Mouse (Mus musculus) right cerebral cortex, adult 18-20 months (tissue): Measurements from ENCODE around the gene Fam219b.
A peak's percentile ranks its signal among the peaks of the same experiment; 100 is the strongest.

ENCODE experiments used
- DNase-seq: peaks from one replicate; pipeline ENCODE4 v3.0.0; 2022; ENCODE audit warnings: mixed read lengths

Gene Fam219b

DNA sequence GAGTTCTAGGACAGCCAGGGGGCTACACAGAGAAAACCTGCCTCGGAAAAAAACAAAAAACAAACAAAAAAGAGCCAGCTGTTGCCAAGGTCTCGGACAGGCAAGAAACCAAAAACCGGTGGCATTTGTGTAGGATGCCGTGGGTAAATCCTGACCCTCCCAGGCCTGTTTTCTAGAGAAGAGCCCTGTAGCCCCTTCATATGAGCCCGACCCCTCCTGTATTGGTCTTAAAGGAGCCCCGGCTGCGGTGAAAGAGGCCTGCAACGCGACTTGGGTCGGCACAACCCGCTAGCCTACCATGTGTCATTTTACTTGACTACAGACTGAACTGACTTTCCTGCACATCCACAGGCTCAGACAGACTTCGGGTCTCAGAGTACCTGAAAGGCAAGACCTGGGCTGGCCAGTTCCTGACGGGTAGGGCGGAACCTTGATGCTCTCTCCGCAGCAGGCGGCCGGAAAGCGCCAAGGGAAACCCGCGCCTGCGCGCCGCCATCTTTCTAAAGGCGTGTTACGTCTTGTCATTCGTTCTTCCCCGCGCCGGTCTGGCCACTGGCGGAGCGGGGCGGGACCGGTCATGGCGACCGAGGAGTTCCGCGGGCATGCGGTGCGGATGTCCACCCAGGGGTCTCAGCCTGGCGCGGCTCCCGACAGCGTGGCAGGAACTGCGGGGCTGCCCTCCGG is at the start of gene Fam219b:
Fam219b (plus strand) TSS at position 485 of the 684 bp plus-strand sequence.
- peak; percentile 94 for DNase-seq

DNA sequence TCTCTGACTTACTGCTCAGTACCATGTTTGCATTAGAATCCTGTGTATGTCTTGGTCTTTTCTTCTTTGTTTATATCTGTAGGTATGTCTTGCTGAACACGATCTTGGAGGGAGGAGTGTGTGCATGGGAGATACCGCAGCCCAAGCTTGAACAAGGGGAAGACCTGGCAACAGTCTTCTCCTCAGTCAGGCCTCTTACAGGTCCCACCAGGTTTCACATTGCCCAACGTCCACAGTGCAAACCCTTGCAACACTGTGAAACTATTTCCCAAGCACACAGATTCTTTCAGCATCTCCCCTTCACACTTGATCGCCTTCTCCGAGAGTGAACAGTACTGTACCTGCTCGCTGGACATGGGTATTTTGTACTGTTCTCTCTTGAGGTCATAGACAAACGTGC is 49.5 kb upstream of the Fam219b start:
- no peak for DNase-seq

DNA sequence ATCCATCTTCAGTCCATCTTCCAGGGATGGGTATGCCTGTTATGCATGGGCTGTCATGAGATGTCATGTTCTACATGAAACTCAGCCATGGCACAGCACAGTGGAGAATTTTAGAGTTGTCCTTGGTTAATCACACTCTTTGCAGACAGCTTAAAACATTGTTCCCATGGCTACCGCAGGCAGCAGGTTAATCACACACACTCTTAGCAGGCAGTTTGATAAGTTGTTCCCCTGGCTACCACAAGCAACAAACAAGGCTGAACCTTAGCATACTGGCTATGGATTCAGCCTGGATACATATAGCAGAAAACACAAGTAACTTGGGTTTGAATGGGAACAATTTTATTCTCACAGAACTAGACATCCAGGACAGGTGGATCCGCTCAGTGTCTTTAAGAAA is 43.8 kb upstream of the Fam219b start:
- no peak for DNase-seq

DNA sequence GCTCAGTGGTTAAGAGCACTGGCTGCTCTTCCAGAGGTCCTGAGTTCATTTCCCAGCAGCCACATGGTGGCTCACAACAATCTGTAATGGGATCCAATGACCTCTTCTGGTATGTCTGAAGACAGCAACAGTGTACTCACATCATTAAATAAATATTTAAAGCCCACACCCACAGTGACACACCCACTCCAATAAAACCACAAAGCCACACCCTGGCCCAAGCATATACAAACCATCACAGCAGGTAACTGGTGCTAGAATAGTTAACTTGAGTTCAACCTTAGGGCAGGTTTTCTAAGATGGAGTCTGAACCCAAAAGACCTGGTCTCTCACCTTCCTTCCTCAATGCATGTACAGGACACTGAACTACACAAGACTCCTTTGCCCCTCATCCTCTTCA is 42.4 kb upstream of the Fam219b start:
- DNase-seq, result no peak

DNA sequence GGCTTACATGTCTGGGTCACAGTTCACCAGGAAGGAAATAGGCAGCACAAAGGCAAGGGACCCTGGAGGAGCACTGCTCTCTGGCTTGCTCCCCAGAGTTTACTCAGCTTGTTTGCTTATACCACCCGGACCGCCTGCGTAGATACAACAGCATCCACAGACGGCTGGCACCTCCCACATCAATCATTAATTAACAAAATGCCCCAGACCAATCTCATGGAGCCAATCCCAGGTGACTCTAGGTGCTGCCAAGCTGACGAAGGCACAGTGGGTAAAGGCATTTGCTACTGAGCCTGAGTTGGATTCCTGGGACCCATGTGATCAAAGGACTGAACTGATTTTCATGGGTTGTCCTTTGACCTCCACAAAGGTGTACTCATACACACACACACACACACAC is 40.1 kb upstream of the Fam219b start:
- no peak for DNase-seq

DNA sequence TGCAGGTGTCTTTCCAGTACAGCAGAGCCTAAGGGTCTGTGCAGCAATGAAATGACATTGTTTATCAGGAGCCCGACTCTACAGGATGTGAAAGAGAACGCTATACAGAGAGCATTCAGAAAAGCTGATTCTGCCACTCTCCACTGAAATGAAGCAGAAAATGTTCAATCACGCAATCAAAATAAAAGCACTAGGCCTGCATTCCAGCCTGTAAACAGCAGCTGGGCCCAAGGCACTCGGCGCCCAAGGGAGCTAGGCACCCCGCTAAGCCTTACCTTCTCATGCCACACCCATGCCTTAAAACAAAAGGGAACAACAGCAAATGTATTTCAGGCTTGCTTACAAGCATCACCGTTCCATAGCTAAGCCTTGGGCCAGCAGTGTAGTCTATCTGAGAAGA is 38.8 kb upstream of the Fam219b start:
- DNase-seq, result no peak

DNA sequence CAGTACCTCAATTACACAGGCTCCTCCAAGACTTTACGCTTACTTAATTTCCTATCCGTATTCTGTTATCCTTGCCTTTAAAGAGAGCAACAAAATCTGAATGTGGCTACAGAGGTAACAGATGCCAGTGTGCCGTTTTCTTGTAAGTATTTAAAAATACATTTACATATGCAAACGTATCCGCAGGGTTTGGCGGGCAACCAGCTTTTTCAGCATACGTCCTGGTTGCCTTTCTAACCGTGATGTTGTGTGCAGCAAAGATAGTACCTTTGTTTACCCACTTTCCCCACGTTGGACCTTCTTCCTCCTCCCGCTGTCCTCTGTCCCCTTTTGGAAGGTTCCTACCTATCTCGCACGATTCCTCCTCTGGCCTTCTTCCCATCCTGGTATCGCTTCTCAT is 35.9 kb upstream of the Fam219b start:
- DNase-seq, result peak; percentile 39

DNA sequence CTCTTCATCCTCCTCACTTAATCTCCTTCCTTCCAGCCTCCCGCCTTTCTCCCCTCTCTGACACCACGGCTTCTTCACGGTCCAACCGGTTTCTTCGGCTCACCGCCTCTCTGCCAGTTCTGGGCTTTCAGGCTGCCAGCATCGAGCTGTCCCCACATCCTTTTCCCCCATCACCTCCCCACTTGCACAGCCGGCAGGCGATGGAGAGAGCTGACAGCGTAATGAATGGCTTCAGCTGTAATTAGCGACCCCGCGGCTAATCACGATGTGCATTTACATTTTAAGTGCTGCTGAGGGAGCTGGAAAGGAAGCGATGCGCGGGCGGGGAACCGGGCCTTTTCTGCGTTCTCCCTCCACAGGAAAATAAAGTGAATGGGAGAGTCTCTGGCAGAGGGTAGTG is 35.5 kb upstream of the Fam219b start:
- DNase-seq, result peak; percentile 71

DNA sequence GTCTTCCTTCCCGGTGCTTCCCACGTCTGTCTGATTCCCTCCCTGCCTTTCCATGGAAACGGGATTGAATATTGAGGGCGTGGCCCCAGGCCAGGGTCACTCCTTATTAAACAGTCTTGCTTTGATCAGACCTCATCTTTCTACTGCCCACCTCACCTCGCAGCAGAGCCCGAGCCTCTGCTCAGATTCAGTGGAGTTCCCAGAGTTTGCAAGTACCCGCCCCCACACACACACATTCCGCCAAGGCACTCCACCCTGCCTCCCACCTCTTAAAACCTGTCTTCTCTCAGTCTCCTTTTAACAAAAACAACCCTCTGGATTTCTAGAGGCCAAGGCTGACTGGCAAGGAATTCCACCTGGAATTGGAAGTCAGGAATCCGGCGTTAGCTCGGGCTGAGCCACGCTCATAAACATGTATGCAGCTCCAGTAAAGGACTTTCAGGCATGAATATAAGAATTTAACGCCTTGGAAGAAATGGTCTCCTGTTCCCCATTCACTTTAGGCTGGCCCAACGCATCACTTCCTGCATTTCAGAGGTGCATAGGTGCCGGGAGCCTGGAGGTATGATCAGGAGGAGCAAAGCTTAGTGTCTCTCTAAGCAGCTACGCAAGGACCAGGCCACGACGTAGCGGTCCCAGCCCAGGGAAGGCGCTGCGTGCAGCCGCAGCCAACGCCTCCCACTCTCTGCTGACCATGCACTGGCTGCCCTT is 34.3 kb upstream of the Fam219b start:
- peak; percentile 47 for DNase-seq

DNA sequence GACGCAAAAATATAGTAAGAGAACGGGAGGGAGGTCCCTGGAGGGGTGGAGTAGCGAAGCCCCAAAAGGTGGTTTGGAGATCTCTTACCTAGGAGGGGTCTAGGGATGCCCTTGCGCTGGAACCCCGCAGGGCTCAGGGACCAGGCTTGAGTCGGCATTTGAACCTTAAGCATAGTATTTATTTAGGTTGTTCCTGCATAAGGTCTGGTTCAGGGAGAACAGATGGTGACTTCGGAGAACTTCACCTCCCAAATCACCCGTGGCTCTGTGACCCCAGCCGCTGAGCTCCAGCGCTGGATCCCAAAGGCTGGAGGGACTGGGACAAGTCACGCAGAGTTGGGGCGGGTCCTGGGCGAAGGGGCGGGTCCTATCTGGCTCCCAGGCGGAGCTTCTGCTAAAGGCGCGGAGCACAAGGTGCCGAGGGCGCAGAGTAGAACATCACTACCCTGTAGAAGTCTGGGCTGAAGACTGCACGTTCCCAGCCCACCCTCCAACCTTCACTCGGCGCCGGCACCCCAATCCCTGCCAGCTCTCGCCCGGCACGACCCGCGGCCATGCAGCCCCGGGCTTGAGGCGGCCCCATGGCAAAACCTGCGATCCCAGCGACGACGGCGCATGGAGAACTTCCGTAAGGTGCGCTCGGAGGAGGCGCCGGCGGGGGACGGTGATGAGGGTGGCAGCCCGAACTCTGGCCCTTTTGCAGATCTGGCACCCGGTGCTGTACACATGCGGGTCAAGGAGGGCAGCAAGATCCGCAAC is 33.5 kb upstream of the Fam219b start, which contains the start of gene Rpp25:
Rpp25 (plus strand) TSS at position 405 of the 759 bp plus-strand sequence.
- DNase-seq, result peak; percentile 79

DNA sequence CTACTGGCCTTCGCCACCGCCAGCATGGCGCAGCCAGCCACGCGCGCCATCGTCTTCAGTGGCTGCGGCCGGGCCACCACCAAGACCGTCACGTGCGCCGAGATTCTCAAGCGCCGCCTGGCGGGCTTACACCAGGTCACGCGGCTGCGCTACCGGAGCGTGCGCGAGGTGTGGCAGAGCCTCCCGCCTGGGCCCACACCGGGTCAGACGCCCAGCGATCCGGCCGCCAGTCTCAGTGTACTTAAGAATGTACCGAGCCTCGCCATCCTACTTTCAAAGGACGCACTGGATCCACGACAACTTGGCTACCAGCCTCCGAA is 33.0 kb upstream of the Fam219b start:
- peak; percentile 65 for DNase-seq

DNA sequence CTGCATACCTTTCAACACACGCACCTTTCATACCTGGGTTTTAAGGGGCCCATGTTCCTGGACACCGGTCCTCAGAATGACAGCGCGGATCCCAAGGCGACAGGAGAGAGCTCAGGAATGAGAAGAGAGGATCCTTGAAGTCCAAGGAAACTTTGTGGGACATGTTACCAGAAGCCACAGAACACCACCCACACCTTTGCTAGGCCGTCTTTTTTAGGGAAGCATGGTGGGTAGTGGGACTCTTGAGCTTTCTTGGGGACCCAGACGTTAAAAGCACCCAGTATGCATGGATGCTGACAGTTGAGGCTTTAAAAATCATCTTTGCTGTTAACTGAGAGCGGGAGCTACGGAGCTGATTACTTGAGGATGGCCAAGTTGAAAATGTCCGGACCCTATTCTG is 32.4 kb upstream of the Fam219b start:
- DNase-seq, result no peak

DNA sequence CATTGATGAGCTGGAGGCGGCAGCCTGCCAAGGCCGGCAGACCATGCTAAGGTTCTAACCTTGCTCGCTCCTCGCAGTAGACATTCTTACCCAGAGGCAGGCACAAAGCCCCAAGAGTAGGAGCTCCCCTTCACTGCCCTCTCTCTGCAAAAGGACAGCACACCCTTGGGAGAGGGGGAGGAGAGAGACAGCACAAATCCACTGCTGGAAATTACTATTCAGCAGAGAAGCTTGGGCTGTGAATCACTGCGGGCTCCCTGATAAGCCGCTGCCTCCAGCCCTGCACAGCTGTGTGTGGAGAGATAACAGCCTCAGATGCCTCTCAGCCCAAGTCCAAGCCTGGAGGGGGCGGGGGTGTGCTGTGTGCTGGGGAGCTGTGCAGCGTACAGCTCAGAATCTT is 31.6 kb upstream of the Fam219b start:
- peak; percentile 84 for DNase-seq

DNA sequence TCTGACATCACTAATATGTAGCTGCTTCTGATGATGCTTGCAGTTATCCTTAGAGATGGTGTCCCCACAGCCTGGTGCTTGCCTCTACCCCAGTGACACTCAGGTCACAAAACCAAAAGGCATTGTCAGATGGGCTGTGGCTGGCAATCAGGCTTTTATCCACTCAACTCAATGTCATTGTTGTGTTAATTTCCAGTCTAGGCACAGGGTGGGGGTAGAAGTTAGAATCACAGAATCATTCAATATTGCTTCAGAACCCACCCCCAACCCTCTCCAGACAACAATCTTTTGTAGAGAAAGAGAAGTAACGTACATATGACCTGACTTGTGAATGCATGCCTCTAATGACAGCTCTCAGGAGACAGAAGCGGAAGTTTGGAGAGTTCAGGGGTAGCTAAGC is 26.8 kb upstream of the Fam219b start:
- DNase-seq, result no peak

DNA sequence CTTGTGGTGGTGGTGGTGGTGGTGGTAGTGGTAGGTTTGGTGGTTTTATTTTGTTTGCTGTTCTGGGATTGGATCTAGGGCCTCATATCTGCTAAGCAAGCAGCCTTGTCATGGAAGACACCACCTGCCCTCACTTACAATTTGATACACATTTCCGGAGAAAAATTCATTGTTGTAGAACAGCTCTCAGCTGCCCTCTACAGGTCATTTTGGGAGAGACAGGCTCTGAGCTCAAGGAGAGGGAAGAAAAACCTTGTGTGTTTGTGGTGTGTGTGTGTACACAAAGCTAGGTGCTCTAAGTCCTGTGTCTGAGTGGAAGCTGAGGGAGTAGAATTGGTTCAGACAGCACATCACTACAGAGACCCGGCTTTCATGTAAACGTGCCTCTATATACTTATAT is 20.2 kb upstream of the Fam219b start:
- peak; percentile 54 for DNase-seq

DNA sequence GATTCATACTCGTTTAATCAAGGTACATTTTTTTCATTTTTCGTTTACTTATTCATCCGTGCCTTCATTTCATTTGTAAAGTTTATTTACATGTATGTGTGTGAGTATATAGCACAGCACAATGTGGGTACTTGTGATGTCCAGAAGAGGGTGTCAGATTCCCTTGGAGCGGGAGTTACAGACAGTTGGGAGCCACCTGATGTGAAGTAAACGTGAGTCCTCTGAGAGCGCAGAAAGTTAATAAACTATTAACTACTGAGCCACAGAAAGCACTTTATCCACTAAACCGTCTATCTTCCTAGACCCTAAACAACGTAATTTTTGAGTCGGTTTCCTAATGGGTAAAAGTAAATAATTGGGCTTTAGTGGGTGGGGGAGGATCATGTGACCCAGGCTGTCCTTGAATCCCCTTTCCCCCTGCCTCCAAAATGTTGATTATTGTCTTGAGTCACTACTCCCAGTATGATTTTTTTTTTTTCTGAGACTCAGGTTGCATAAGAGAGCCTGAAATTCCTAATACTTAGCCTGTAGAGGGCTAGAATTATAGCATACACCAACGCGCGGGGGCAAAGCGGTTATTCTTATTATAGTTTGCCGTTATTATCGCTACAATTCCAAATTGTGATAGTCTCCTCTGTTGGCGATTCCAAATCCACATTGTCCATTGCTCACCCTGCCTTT is 16.8 kb upstream of the Fam219b start:
- no peak for DNase-seq

DNA sequence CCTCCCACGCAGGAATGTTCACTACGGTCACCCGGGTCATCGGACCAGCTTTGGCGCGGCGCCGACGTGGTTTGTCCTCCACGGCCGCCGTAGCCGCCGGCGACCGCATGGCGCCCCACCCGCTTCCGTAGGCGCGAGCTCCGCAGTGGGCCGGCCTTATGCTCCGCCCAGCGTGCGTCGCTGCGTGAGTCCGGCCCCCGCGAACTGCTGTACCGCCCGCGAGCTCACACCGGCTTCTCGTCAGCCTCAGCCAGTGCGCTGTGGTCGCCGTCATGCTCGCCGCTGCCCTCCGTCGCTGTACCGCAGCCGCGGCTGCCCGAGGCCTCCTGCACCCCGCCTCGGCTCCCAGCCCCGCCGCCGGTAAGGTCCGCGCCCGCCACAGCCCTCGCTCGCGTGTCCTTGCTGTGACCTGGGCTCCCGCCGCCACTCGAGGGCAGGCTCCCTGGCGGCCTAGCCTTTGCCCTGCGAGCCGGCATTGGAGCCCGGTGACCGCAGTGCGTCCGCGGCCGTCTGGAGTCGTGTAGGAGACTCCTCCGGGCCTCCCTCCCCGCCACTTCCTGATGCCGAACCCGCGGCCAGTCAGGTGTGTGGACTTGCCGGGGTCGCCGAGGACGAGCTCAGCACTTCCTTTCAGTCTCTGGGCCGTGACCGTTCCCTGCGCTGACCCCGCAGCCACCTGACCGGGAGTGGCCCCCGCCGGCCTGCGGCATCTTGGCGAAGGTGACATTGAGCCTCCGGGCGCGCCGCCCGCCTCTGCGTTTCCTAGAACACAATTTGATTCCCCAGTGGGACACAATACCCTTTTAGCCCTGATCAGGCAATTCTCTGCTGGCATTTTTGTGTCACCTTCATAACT is 16.0 kb upstream of the Fam219b start, which contains the start of gene Cox5a:
Cox5a (plus strand) TSS at position 219 of the 856 bp plus-strand sequence.
- peak; percentile 96 for DNase-seq

DNA sequence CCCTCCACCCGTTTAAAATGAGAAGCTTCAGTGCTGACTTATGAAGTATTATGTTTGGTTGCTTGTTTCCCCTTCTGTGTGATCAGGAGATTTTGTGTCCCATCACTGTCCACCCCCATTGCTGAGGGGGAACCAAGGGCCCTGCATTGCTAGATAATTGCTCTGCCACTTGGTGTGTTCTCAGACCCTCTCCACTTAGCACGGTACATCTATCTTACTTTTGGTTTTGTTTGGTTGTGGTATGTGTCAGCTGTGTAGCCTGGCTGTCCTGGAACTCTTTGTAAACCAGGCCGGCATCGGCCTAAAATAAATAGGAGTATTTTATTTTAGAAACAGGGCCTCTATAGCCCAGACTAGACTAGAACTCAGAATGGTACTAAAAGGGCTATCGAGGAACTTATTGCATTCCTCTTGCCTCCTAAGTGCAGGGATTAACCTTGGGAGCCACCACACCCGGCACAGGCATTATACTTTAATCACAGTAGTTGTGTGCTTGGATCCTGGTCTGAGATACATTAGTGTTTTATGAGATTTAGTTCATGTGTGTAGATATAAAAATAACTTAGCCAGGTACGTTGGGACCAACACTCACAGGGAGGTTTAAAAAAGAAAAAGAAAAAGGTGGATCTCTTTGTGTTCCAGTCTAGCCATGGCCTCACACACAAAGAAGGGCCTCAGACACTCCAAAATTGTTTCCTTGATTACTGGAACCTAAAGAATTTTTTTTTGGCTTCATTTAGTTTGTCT is 15.0 kb upstream of the Fam219b start:
- no peak for DNase-seq

DNA sequence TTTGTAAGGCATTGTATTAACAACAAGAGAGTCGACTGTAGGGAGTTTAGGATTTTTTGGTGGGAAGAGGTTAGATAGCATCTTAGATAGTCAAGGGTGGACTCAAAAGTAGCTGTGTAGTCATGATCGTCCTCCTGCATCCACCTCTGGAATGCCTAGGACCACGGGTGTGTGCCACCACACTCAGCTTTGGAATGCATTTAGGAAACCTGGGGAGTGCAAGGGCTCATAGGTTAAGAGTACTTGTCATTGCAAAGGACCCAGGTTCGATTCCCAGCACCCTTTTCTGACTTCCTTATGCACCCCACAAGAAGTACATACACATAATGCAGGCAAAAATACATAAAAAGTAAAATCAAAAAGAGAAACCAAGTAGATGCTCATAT is 14.5 kb upstream of the Fam219b start:
- no peak for DNase-seq

DNA sequence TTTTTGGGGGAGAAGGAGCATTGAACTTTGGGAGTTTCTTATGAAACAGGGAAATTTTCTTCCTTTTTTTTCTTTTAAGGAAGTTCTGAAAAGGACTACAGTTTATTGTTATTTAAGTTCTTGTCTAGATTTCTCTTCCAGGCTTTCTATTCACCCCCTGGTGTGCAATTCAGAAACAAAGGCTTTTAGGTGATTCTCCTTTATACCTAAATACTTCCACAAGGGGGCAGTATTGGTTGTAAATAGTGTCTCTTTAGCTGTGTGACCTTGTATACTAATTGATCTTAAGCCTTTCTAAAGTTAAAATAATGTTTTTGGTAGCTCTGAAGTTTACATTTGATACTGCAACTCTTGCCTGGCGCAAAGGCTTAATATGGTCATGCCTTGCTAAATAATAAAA is 13.6 kb upstream of the Fam219b start:
- no peak for DNase-seq

DNA sequence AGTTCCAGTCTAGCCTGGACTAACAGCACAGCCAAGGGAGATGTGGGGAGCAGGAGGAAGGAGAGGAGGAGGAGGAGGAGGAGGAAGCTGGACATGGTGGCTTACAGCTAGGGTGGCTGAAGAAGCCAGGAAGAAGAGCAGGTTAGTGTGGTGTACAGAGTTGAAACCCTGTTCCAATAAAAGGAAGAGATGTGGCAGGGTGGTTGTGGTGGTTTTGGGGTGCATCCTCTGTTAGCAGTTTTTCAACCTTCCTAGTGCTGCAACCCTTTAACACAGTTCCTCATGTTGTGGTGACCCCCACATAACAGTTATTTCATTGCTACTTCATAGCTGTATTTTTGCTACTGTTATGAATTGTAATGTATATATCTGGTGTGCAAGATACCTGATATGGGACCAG is 12.9 kb upstream of the Fam219b start:
- no peak for DNase-seq

DNA sequence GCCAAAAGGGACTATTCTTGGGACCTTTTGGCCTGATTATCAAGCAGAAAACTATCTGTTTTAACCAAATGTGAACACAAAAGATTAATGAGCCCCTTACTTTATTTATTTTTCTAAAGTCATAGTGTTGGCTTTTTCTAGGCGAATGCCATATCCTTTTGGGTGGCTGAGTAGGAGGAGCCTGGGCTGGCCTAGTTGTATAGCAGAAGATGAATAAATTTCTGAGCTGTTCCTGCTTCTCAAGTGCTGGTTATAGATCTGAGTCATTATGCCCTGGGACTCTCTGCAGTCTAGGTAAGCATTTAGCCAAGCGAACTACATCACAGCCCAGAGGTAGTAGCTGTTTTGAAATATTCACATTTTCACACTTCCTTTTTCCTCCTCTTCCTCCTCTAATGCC is 11.8 kb upstream of the Fam219b start:
- peak; percentile 43 for DNase-seq
